In the genomic region with DNA sequence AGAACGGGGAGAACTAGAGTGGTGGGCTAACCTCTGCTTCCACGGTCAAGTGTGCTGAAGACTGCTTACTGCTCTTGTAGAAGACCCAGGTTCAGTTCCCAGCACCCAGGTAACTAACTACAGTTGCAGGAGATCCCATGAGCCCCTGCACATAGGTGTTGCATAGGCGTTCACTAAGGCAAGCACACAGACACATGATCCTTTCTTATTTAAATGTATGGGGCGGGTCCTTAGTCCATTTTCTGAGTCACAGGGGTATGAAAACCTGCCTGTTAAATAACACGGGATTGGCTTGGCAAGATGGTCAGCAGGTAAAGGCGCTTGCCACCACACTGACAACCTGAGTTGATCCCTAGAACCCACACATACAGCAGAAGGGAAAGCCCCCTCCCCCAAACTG, we compare ENCODE assay signal across 27 mouse cellular contexts.
"Had no signal": no experiment of that assay in that cellular context is flagged by ENCODE, and none has a peak within 500 bp of the region (broad histone marks: within the 10 kb centered on the region; RNA-seq: fewer than 3 reads in every experiment).

No protein-coding gene starts in this region.

- H3K9ac ChIP-seq: embryonic facial prominence, embryonic 12.5 days; embryonic facial prominence, embryonic 13.5 days; embryonic facial prominence, embryonic 15.5 days; forebrain, embryonic 12.5 days; forebrain, embryonic 13.5 days; forebrain, embryonic 15.5 days; forebrain, postnatal 0 days had no signal

- H3K36me3 ChIP-seq: embryonic facial prominence, embryonic 10.5 days; forebrain, embryonic 10.5 days; forebrain, embryonic 12.5 days; heart, embryonic 10.5 days had no signal

- H3K9me3 ChIP-seq: embryonic facial prominence, embryonic 10.5 days; embryonic facial prominence, embryonic 12.5 days; embryonic facial prominence, embryonic 13.5 days; embryonic facial prominence, embryonic 15.5 days; forebrain, embryonic 10.5 days; forebrain, embryonic 12.5 days; forebrain, embryonic 13.5 days; forebrain, embryonic 15.5 days; heart, embryonic 10.5 days had no signal

- H3K27me3 ChIP-seq: embryonic facial prominence, embryonic 12.5 days; embryonic facial prominence, embryonic 13.5 days; embryonic facial prominence, embryonic 15.5 days; forebrain, embryonic 12.5 days; forebrain, embryonic 13.5 days; forebrain, embryonic 15.5 days had no signal

- H3K27ac ChIP-seq: embryonic facial prominence, embryonic 10.5 days; embryonic facial prominence, embryonic 12.5 days; embryonic facial prominence, embryonic 13.5 days; embryonic facial prominence, embryonic 15.5 days; forebrain, embryonic 10.5 days; forebrain, embryonic 12.5 days; forebrain, embryonic 13.5 days; forebrain, embryonic 15.5 days; heart, adult 2 months; heart, embryonic 10.5 days had no signal

- H3K4me2 ChIP-seq: embryonic facial prominence, embryonic 12.5 days; embryonic facial prominence, embryonic 13.5 days; embryonic facial prominence, embryonic 15.5 days; forebrain, embryonic 12.5 days; forebrain, embryonic 13.5 days; forebrain, embryonic 15.5 days had no signal

- DNase-seq: cerebellum, adult 9-10 months; cerebellum, adult 9-11 months; cerebellum, postnatal 10 days; cerebellum, postnatal 14 days; cerebellum, postnatal 25 days; cerebellum, postnatal 36 days; embryo, embryonic 11 days; forebrain, postnatal 0 days; gastrocnemius, postnatal 10 days; gastrocnemius, postnatal 14 days; gastrocnemius, postnatal 25 days; gastrocnemius, postnatal 36 days; heart, adult 11 months; heart, adult 18-20 months; heart, adult 2 months had no signal

- H3K4me3 ChIP-seq: embryonic facial prominence, embryonic 10.5 days; embryonic facial prominence, embryonic 12.5 days; embryonic facial prominence, embryonic 13.5 days; embryonic facial prominence, embryonic 15.5 days; erythroblast, embryonic 14.5 days; forebrain, embryonic 10.5 days; forebrain, embryonic 12.5 days; forebrain, embryonic 13.5 days; forebrain, embryonic 15.5 days; heart, adult 2 months; heart, embryonic 10.5 days had no signal

- ATAC-seq: forebrain, embryonic 13.5 days; forebrain, embryonic 14.5 days; forebrain, embryonic 15.5 days; forebrain, embryonic 16.5 days; forebrain, postnatal 0 days had no signal
